Mouse (Mus musculus) olfactory bulb, adult 2 months (tissue): ENCODE measurements at regions not wholly inside any gene's neighbourhood (a gene's known extent, or its start where the extent isn't known, plus 50 kb on each side); places are given as distances from the start of the nearest gene placed in this dataset.

Source experiments
- CTCF ChIP-seq: fragments of 200-500 bp; IDR thresholded peaks from 2 replicates; pipeline ENCODE4 v1.5.1; 2012; ENCODE audit warnings: low read depth, mild to moderate bottlenecking, low read length, moderate library complexity; ENCODE audit not compliant: insufficient read depth
- POLR2A ChIP-seq: fragments of 200-500 bp; IDR thresholded peaks from 2 replicates; pipeline ENCODE4 v1.6.1; 2012; ENCODE audit warnings: mild to moderate bottlenecking, low read depth, low read length, moderate library complexity; ENCODE audit not compliant: insufficient read depth

GRCm38 (mm10) chr14:60485889-60486274 is 112.8 kb downstream of the Amer2 start:
- no peak for TF ChIP-seq CTCF
- TF ChIP-seq POLR2A = no peak
